Mouse (Mus musculus) neural tube, embryonic 11.5 days (tissue): ENCODE measurements at regions not wholly inside any gene's neighbourhood (a gene's known extent, or its start where the extent isn't known, plus 50 kb on each side); places are given as distances from the start of the nearest gene placed in this dataset.
"Not testable (repeated sequence)": the region's sequence is repeated elsewhere in the genome, so short reads cannot be mapped to it uniquely, and the experiment has no call there.

Source experiments
- ATAC-seq: fragments of 200-750 bp; cut with Nextera tagmentation; 2 replicates; pipeline ENCODE4 v1.8.0; 2017; ENCODE audit warnings: moderate number of reproducible peaks, mild to moderate bottlenecking, moderate TSS enrichment, moderate library complexity; ENCODE audit not compliant: insufficient read depth, low FRiP score, low TSS enrichment
- DNase-seq: peaks from one replicate; pipeline ENCODE4 v3.0.0-alpha.2; 2015; ENCODE audit warnings: low spot score
- H3K27ac ChIP-seq: fragments of 300-500 bp; sonication (generic); 2 replicates; pipeline ENCODE4 v1.5.1; 2014; ENCODE audit warnings: low read depth, mild to moderate bottlenecking, low read length
- H3K27me3 ChIP-seq: fragments of 300-500 bp; sonication (generic); 2 replicates; pipeline ENCODE4 v1.6.1; 2014; ENCODE audit warnings: mild to moderate bottlenecking, low read length, mixed read lengths; ENCODE audit not compliant: control insufficient read depth, insufficient read depth
- H3K36me3 ChIP-seq: fragments of 300-500 bp; sonication (generic); 2 replicates; pipeline ENCODE4 v1.6.1; 2014; ENCODE audit warnings: mild to moderate bottlenecking, low read length, moderate library complexity, mixed read lengths; ENCODE audit not compliant: control insufficient read depth, insufficient read depth
- H3K4me1 ChIP-seq: fragments of 300-500 bp; sonication (generic); 2 replicates; pipeline ENCODE4 v1.6.1; 2014; ENCODE audit warnings: low read length, mixed read lengths; ENCODE audit not compliant: control insufficient read depth, insufficient read depth
- H3K4me2 ChIP-seq: fragments of 300-500 bp; sonication (generic); 2 replicates; pipeline ENCODE4 v1.6.1; 2014; ENCODE audit warnings: low read depth, mild to moderate bottlenecking, moderate library complexity
- H3K4me3 ChIP-seq: fragments of 300-500 bp; sonication (generic); 2 replicates; pipeline ENCODE4 v1.5.1; 2014; ENCODE audit warnings: low read depth, low read length
- H3K9ac ChIP-seq: fragments of 300-500 bp; sonication (generic); 2 replicates; pipeline ENCODE4 v1.6.1; 2014; ENCODE audit warnings: mild to moderate bottlenecking, low read length
- H3K9me3 ChIP-seq: fragments of 300-500 bp; sonication (generic); 2 replicates; pipeline ENCODE4 v1.6.1; 2016; ENCODE audit warnings: low read length; ENCODE audit not compliant: control insufficient read depth
- WGBS: fragments of 180-500 bp; shearing (Covaris S2); extraction: QIAGEN DNeasy Blood & Tissue Kit; methylation state at CpG from one replicate; pipeline ENCODE4 v1.1.7; 2014; 5-methylcytosine and 5-hydroxymethylcytosine counted together

DNA sequence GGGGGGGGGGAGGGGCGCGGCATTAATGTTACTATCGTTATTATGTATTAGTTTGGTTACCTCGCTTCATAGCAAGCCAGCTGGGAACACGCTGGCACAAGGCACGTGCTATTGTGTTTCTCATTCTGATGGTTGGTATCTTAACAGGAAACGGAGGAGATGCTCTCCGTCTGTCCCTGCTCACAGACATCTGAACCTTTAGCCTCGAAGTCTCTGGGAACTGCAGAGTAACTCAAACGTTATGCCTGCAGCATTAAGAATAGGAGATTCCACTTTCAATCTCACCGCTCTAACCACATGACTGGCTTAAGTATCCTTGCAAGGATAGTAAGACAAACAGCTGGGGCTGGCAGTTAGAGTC, 80.0 kb downstream of the Nfkbiz start:
- no peaks in the 10 kb centered on the region for H3K4me1 ChIP-seq
- no peak overlapping the region for H3K4me3 ChIP-seq
- H3K4me2 ChIP-seq, result no peak overlapping the region
- no peak overlapping the region for H3K9ac ChIP-seq
- H3K27ac ChIP-seq, result no peak overlapping the region
- DNase-seq, result peak; percentile 9
- no peaks in the 10 kb centered on the region for H3K9me3 ChIP-seq
- ATAC-seq, result no peak; the same call in 1 of the 2 replicates
- H3K27me3 ChIP-seq, result no peaks in the 10 kb centered on the region
- H3K36me3 ChIP-seq, result no peaks in the 10 kb centered on the region
- WGBS, result 64% methylated on average over 11 of the region's 11 CpGs

DNA sequence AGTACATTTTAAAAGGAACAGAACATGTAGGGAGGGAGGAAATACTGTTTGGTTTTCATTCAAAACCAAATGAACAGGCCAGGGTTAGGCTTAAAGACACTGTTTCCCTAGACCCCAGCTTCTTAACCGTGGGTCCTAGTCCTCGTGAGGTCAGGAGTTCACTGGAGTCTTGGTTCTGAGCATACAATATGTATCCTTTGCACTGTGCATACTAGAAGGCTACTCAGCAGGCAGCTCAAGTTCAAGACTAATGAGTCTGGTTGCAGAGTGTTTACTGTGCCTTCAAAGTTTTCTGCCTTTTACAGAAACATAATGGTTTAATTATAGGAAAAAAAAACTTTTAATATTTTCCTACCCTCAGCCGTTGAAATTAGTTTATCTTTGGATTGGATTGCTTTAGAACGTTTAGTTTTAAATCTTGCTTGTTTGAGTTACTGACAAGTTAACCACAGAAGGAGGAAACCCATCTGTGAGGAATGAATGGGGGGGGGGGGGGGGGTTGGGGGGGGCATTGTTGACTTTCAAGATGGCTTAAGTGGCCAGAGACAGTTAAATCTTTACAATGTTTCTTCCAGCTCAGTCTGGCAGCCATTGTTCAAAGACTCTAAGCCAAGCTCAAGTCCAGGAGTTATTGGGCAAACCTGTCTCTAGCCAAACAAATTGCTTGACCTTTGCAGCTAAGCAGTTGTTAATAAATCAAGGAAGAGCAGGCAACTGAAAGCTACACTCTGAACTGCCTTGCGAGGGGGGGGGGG, 80.6 kb downstream of the Nfkbiz start:
- H3K36me3 ChIP-seq, result no peaks in the 10 kb centered on the region
- H3K9ac ChIP-seq, result no peak overlapping the region
- WGBS, result 58% methylated on average over 5 of the region's 5 CpGs
- no peaks in the 10 kb centered on the region for H3K4me1 ChIP-seq
- ATAC-seq (peak; percentile 45), DNase-seq (no peak)
- no peaks in the 10 kb centered on the region for H3K9me3 ChIP-seq
- H3K4me2 ChIP-seq, result no peak overlapping the region
- H3K27ac ChIP-seq, result no peak overlapping the region
- no peaks in the 10 kb centered on the region for H3K27me3 ChIP-seq
- no peak overlapping the region for H3K4me3 ChIP-seq

DNA sequence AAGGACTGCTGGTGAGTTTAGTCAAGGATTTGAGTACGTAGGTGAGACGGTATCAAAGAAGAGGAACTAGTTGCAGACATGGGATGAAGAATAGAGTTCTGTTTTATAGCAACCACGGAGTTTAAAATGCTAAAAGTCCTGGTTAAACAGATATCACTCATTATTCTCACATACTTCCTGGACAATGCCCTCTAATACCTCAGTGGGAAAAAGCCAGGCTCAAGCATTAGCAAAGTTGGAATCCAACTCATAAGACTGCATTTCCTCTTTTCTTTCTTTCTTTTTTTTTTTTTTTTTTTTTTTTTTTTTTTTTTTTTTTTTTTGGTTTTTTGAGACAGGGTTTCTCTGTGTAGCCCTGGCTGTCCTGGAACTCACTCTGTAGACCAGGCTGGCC, 81.3 kb downstream of the Nfkbiz start:
- ATAC-seq, H3K27ac ChIP-seq, H3K27me3 ChIP-seq, H3K4me2 ChIP-seq, H3K4me3 ChIP-seq, H3K36me3 ChIP-seq, H3K9ac ChIP-seq, DNase-seq, H3K4me1 ChIP-seq, H3K9me3 ChIP-seq: not testable (repeated sequence)
- WGBS, result 90% methylated on average over 3 of the region's 3 CpGs

DNA sequence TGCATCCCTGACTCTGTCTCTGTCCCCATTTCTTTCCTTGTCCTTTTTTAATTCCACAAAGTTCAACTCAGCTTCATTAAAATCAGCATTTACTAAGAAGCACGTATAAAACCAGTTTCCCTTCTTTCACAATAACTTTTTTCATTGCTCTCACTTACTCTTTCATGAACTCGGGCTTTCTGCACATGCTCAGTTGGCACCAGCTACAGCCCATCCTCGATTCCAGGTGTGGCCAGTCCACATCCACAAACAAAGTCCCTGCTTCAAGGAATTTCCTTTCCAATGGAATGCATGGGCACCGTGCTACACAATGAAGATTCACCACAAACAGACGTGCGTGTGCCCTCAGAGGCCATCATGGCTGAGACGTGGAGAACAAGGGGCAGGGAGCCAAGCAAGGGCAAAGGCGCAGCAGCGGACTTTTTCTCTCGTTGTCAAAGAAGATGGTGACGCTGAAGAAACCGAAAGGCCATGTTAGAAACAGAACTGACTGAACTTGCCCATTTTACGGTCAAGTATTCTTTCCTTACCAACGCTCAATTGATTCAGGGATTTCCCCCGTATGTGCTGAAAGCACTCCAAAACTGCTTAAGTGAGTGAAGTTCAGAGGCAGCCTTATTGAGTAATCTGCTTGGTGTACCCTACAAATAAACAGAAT, 81.8 kb downstream of the Nfkbiz start:
- H3K9ac ChIP-seq, result no peak overlapping the region
- no peaks in the 10 kb centered on the region for H3K27me3 ChIP-seq
- H3K4me1 ChIP-seq, result no peaks in the 10 kb centered on the region
- DNase-seq (no peak), ATAC-seq (no peak)
- H3K4me3 ChIP-seq, result no peak overlapping the region
- 93% methylated on average over 15 of the region's 15 CpGs for WGBS
- H3K36me3 ChIP-seq, result no peaks in the 10 kb centered on the region
- no peak overlapping the region for H3K27ac ChIP-seq
- H3K9me3 ChIP-seq, result no peaks in the 10 kb centered on the region
- H3K4me2 ChIP-seq, result no peak overlapping the region

DNA sequence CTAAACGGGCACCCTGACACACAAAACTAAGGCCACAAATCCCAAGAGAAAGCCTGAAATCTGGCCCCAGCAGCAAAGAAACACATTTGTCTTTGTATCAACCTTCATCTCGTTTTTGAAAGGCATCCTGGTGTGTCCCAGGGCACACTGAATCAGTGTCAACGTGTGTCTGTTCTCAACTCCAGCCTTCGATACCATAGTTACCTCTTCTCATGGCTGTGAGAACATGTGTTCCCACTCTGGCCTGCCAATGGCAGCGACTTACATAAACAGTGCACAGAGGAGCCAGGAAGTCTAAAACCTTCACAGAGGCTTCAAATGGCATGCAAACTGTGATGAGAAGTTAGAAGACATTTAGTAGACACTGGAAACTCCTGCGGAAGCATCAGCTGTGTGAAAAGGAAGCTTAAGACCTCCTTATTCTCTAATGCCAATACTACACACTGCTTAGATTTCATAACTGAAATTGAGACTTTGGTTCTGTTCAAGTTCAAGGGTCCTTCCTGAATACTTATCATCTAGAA, 83.3 kb downstream of the Nfkbiz start:
- H3K4me1 ChIP-seq, result no peaks in the 10 kb centered on the region
- ATAC-seq (no peak), DNase-seq (no peak)
- no peak overlapping the region for H3K27ac ChIP-seq
- no peak overlapping the region for H3K9ac ChIP-seq
- H3K4me2 ChIP-seq, result no peak overlapping the region
- no peaks in the 10 kb centered on the region for H3K27me3 ChIP-seq
- no peaks in the 10 kb centered on the region for H3K9me3 ChIP-seq
- no peak overlapping the region for H3K4me3 ChIP-seq
- H3K36me3 ChIP-seq, result no peaks in the 10 kb centered on the region
- 71% methylated on average over 6 of the region's 6 CpGs for WGBS

DNA sequence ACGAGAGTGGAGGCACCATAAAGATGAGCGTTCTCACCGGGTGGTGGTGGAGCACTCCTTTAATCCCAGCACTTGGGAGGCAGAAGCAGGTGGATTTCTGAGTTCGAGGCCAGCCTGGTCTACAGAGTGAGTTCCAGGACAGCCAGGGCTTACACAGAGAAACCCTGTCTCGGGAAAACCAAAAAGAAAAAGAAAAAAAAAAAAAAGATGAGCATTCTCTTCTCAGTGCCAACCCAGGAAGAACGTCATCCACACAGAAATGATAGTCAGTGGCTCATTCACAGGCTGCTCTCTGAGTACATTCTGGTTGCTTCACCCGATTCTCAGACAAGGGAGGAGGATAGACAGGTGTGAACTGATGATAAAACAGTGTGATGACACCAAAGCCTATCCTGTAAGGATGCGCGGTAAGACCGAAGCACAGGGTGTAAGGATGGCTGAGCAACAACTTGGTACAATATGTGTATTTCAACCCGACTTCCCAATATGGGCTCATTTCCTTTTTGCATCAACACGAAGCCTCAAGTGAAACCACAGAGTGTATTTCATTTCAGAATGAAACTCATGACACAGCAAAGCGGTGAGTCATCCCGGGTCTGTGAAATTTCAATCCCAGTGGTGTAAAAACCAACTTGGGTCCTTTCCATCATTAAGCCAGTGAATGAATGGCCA, 84.5 kb downstream of the Nfkbiz start:
- H3K27me3 ChIP-seq, result no peaks in the 10 kb centered on the region
- H3K9ac ChIP-seq, result no peak overlapping the region
- no peak overlapping the region for H3K27ac ChIP-seq
- H3K4me2 ChIP-seq, result no peak overlapping the region
- ATAC-seq (no peak), DNase-seq (no peak)
- H3K9me3 ChIP-seq, result no peaks in the 10 kb centered on the region
- H3K36me3 ChIP-seq, result no peaks in the 10 kb centered on the region
- no peaks in the 10 kb centered on the region for H3K4me1 ChIP-seq
- H3K4me3 ChIP-seq, result no peak overlapping the region
- WGBS, result 90% methylated on average over 14 of the region's 14 CpGs

DNA sequence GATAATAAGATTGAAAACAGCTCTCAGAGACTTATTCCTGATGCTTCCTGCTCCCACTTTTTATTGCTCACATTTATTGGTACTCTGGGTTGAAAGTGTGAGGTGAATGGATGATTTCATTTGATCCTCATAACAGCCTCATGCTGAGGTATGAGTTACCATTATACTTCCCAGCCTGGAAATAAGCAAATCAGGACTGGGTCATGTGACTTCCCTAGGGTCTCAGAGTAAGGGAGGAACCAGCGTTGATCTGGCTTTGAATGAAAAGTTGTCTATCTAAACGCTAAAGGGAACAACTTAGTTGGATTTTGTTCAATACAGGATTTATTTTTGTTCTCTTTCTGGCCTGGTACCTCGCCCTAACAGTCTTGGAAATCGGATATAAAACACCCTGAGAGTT, 85.3 kb downstream of the Nfkbiz start:
- Histone ChIP-seq H3K36me3 (no peaks in the 10 kb centered on the region), H3K4me2 (no peak overlapping the region), H3K4me3 (no peak overlapping the region), H3K9ac (no peak overlapping the region), H3K4me1 (no peaks in the 10 kb centered on the region), H3K27me3 (no peaks in the 10 kb centered on the region), H3K27ac (no peak overlapping the region), H3K9me3 (no peaks in the 10 kb centered on the region)
- 84% methylated on average over 4 of the region's 4 CpGs for WGBS
- DNase-seq (no peak), ATAC-seq (no peak)

DNA sequence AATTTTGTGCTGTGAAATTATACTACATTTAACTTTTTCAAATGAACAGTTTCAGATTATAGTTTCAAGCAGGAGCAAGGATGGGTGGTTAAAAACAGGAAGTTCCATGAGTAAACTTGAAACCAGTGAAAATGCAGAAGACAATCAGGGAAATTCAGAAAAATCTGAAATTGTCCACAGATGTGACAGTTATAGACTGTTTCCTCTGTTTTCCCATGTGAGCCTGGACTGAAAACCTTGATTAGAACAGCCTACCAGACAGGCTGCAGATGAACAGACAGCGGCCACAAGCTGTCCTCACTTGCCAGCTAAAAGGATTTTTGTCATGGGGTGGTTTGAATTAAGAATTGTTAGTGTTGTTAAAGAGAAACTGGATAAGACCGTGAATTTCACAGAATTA, 91.4 kb downstream of the Nfkbiz start:
- Histone ChIP-seq H3K4me1 (no peaks in the 10 kb centered on the region), H3K9me3 (no peaks in the 10 kb centered on the region), H3K27ac (no peak overlapping the region), H3K4me3 (no peak overlapping the region), H3K36me3 (no peaks in the 10 kb centered on the region), H3K27me3 (no peaks in the 10 kb centered on the region), H3K9ac (no peak overlapping the region), H3K4me2 (no peak overlapping the region)
- ATAC-seq (no peak), DNase-seq (no peak)
- WGBS, result 86% methylated on average over 2 of the region's 2 CpGs
